In genomic region chr1:192834361-192835210, GRCm38 (mm10) we compare ENCODE assay signal across 8 mouse cellular contexts. TPM values are rescaled to one million over a fixed set of nuclear protein-coding genes. Genes with fewer than 3 reads are reported as not detected.
DNase-seq lines count a peak whose midpoint lies in the region; ATAC-seq and TF ChIP-seq lines count a peak whose summit lies in the region.

No protein-coding gene starts in this region.

- peak overlapping the region; percentile 59 for H3K9ac ChIP-seq in kidney, embryonic 16.5 days (replicated peaks; ENCODE audit: low read length)
- H3K9ac ChIP-seq in limb, embryonic 14.5 days (ENCODE audit: low read depth, low read length, severe bottlenecking), result peak overlapping the region; percentile 58
- H3K9ac ChIP-seq in neural tube, embryonic 11.5 days (ENCODE audit: low read length), result peak overlapping the region; percentile 76

- peak overlapping the region; percentile 81 for H3K27ac ChIP-seq in kidney, embryonic 16.5 days (ENCODE audit: low read length)
- H3K27ac ChIP-seq in limb, embryonic 14.5 days (replicated peaks; ENCODE audit: low read depth, low read length), result peak overlapping the region; percentile 92
- H3K27ac ChIP-seq in neural tube, embryonic 11.5 days (ENCODE audit: low read depth, low read length), result peak overlapping the region; percentile 96

- no peaks in the 10 kb centered on the region for H3K9me3 ChIP-seq in kidney, embryonic 16.5 days (ENCODE audit: low read length)
- no peaks in the 10 kb centered on the region for H3K9me3 ChIP-seq in limb, embryonic 14.5 days (ENCODE audit: control insufficient read depth, low read length)
- H3K9me3 ChIP-seq in neural tube, embryonic 11.5 days (ENCODE audit: control insufficient read depth, low read length), result no peaks in the 10 kb centered on the region

- no peak for TF ChIP-seq POLR2A in limb, embryonic 14.5 days (IDR thresholded peaks at IDR 0.05; ENCODE audit: borderline replicate concordance, extremely low read depth, insufficient read depth, insufficient read length)

- DNase-seq in gastrocnemius, postnatal 14 days, result peak; percentile 44
- no peak for DNase-seq in gastrocnemius, postnatal 36 days
- DNase-seq in cerebellum, postnatal 10 days, result peak; percentile 86 to 88
- peak; percentile 70 to 75 for DNase-seq in frontal cortex, postnatal 36 days (ENCODE audit: low spot score in 2 of 2)
- peak; percentile 73 for DNase-seq in limb, embryonic 14.5 days (ENCODE audit: low spot score)
- peak; percentile 92 for DNase-seq in neural tube, embryonic 11.5 days (ENCODE audit: low spot score)
- peak; percentile 54 to 59 for DNase-seq in thymus, postnatal 10 days (ENCODE audit: low spot score in 2 of 2)

- peaks cover 21% of the 10 kb centered on the region for H3K27me3 ChIP-seq in kidney, embryonic 16.5 days (ENCODE audit: insufficient read depth, low read length)
- no peaks in the 10 kb centered on the region for H3K27me3 ChIP-seq in limb, embryonic 14.5 days (ENCODE audit: control insufficient read depth, insufficient read depth, low read length)
- peaks cover 9% of the 10 kb centered on the region for H3K27me3 ChIP-seq in neural tube, embryonic 11.5 days (ENCODE audit: control insufficient read depth, insufficient read depth, low read length)

- peak; percentile 69 for ATAC-seq in kidney, embryonic 16.5 days (ENCODE audit: low FRiP score, low TSS enrichment)
- peak; percentile 81 for ATAC-seq in limb, embryonic 14.5 days (ENCODE audit: low FRiP score, low read depth)
- peak; percentile 93 for ATAC-seq in neural tube, embryonic 11.5 days (ENCODE audit: insufficient read depth, low FRiP score, low TSS enrichment)

- 4% methylated on average over 63 of the region's 63 CpGs for WGBS in kidney, embryonic 16.5 days
- 2% methylated on average over 51 of the region's 63 CpGs for WGBS in limb, embryonic 14.5 days
- WGBS in neural tube, embryonic 11.5 days, result 1% methylated on average over 60 of the region's 63 CpGs

- intact Hi-C loops in gastrocnemius, postnatal 14 days (cut with DNase I; ENCODE audit: low total_unique reads), result no loop called here
- intact Hi-C loops in gastrocnemius, postnatal 36 days (cut with DNase I), result no loop called here

- peak overlapping the region; percentile 44 for H3K4me3 ChIP-seq in kidney, embryonic 16.5 days (ENCODE audit: low read length)
- H3K4me3 ChIP-seq in limb, embryonic 14.5 days (replicated peaks; ENCODE audit: low read length), result peak overlapping the region; percentile 38
- peak overlapping the region; percentile 32 for H3K4me3 ChIP-seq in neural tube, embryonic 11.5 days (ENCODE audit: low read depth, low read length)

- peaks cover 30% of the 10 kb centered on the region for H3K4me1 ChIP-seq in kidney, embryonic 16.5 days (ENCODE audit: insufficient read depth, low read length)
- peaks cover 37% of the 10 kb centered on the region for H3K4me1 ChIP-seq in limb, embryonic 14.5 days (ENCODE audit: control insufficient read depth, insufficient read depth, low read length)
- peaks cover 18% of the 10 kb centered on the region for H3K4me1 ChIP-seq in neural tube, embryonic 11.5 days (ENCODE audit: control insufficient read depth, insufficient read depth, low read length)

- no peaks in the 10 kb centered on the region for H3K36me3 ChIP-seq in kidney, embryonic 16.5 days (ENCODE audit: insufficient read depth, low read length)
- no peaks in the 10 kb centered on the region; the same call in 1 of the 2 replicates for H3K36me3 ChIP-seq in limb, embryonic 14.5 days (ENCODE audit: control insufficient read depth, insufficient read depth, low read length)
- H3K36me3 ChIP-seq in neural tube, embryonic 11.5 days (ENCODE audit: control insufficient read depth, insufficient read depth, low read length), result no peaks in the 10 kb centered on the region

- peak overlapping the region; percentile 63 for H3K4me2 ChIP-seq in kidney, embryonic 16.5 days (replicated peaks; ENCODE audit: low read depth, low read length)
- peak overlapping the region; percentile 79 for H3K4me2 ChIP-seq in limb, embryonic 14.5 days (replicated peaks; ENCODE audit: low read depth, low read length, severe bottlenecking)
- peak overlapping the region; percentile 69 for H3K4me2 ChIP-seq in neural tube, embryonic 11.5 days (ENCODE audit: low read depth)

RNA-seq across cellular contexts. Expression of gene Sertad4, which starts 21.0 kb away (rescaled TPM):
- 1 to 10 TPM; 4.0 to 7.7 TPM for total RNA-seq in gastrocnemius, postnatal 14 days (2021)
- total RNA-seq in gastrocnemius, postnatal 36 days (2021), result 1 to 10 TPM; 3.4 to 3.7 TPM
- 10.0 and 20.0 TPM in 2 replicates for polyA plus RNA-seq in kidney, embryonic 16.5 days (2015; fragmentation: Nextera tagmentation; extraction: Ambion mirVana)
- 110 and 143 TPM in 2 replicates for polyA plus RNA-seq in limb, embryonic 14.5 days (2012; rRNA removed)
- 84.7 and 96.9 TPM in 2 replicates for polyA plus RNA-seq in limb, embryonic 14.5 days (2014; fragmentation: Nextera tagmentation; extraction: Ambion mirVana)
- polyA plus RNA-seq in neural tube, embryonic 11.5 days (2014; fragmentation: Nextera tagmentation; extraction: Ambion mirVana), result 19.3 and 22.8 TPM in 2 replicates

Comparison
In these comparisons a context has a peak if more than half of its experiments do, and no peak if none do; other contexts are left out.
1. DNase-seq: peak in gastrocnemius, postnatal 14 days (single experiment), cerebellum, postnatal 10 days (2 of 2), frontal cortex, postnatal 36 days (2 of 2), limb, embryonic 14.5 days (single experiment), neural tube, embryonic 11.5 days (single experiment) and thymus, postnatal 10 days (2 of 2); none in gastrocnemius, postnatal 36 days (0 of 2).
2. Peak in every context shown above with its lines, with median percentiles within 50 percentile points of each other: ATAC-seq, H3K27ac ChIP-seq, H3K4me2 ChIP-seq, H3K4me3 ChIP-seq and H3K9ac ChIP-seq.